Mouse (Mus musculus): Measurements from ENCODE around the gene Pfkm.

The Pfkm gene

GRCm38 (mm10) chr15:98136871-98137270, 44.5 kb downstream of the Pfkm start:
- DNase-seq (ENCODE audit: extremely low spot score, low spot score) = no peak

- no peak for DNase-seq (ENCODE audit: extremely low spot score, low spot score)
Measured at GRCm38 (mm10) chr15:98139763-98140162, 47.4 kb downstream of the Pfkm start.

GRCm38 (mm10) chr15:98140809-98141208, 48.4 kb downstream of the Pfkm start:
- no peak for DNase-seq (ENCODE audit: extremely low spot score, low spot score)

GRCm38 (mm10) chr15:98142515-98142914, 50.1 kb downstream of the Pfkm start:
- DNase-seq (ENCODE audit: extremely low spot score, low spot score) = no peak

DNA sequence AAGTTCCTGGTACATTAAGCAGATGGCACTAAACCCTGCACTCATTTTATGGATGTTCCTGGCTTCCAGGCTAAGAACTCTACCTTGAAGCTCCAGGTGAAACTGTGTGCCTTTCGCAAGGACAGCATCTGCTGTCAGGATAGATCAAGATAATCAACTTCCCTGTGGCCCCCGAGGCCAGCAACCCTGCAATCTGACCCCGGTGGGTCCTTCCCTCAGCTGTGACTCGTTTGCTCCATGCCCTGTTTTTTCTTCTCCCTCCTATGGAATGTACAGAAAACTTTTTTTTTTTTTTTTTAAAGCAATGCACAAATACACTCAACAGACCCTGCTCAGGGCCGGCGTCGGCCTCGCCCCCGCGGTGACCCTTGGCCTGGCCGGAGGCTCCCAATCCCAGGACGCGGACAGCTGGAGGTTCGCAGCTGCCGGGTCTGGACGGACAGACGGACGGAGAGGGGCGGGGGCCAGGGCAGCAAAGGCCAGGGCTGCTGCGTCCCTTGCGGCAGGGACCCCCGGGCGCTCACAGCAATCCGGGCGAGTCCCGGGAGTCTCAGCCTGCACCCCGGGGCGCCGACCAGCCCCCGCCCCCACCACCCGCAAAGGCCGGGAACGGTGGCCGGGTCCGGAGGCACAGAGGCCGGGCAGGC, 52.6 kb downstream of the Pfkm start:
- peak; percentile 59 for DNase-seq (ENCODE audit: extremely low spot score, low spot score)

GRCm38 (mm10) chr15:98145559-98146181, 53.3 kb downstream of the Pfkm start:
- DNase-seq (ENCODE audit: extremely low spot score, low spot score) = peak; percentile 90

- no peak for DNase-seq (ENCODE audit: extremely low spot score, low spot score)
Measured at GRCm38 (mm10) chr15:98148356-98148755, 56.0 kb downstream of the Pfkm start.

- DNase-seq (ENCODE audit: extremely low spot score, low spot score) = no peak
Measured at GRCm38 (mm10) chr15:98149166-98149602, 56.8 kb downstream of the Pfkm start.

- DNase-seq (ENCODE audit: extremely low spot score, low spot score) = no peak
Measured at GRCm38 (mm10) chr15:98152916-98153315, 60.5 kb downstream of the Pfkm start.

- DNase-seq (ENCODE audit: extremely low spot score, low spot score) = peak; percentile 30
Measured at GRCm38 (mm10) chr15:98153625-98154024, 61.2 kb downstream of the Pfkm start.

- DNase-seq (ENCODE audit: extremely low spot score, low spot score) = no peak
Measured at GRCm38 (mm10) chr15:98154146-98154545, 61.8 kb downstream of the Pfkm start.

DNA sequence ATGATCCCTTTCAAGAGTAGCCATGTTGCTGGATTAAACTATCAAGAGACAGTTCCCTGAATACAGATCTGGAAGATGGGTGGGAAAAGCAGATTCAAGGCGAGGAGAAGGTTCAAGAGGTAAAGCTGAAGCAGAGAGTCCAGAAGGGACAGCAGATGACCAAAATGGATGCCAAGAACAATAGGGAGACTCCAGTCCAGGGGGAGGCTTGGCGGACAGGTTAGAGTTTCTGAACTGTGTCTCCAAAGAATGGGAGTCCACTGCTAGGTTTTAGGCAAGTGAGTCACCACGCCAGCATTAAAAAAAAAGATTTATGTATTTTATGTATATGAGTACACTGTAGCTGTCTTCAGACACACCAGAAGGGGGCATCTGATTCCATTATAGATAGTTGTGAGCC, 62.2 kb downstream of the Pfkm start:
- DNase-seq (ENCODE audit: extremely low spot score, low spot score) = no peak

- DNase-seq (ENCODE audit: extremely low spot score, low spot score) = no peak
Measured at GRCm38 (mm10) chr15:98155272-98155671, 62.9 kb downstream of the Pfkm start.

- DNase-seq (ENCODE audit: extremely low spot score, low spot score) = no peak
Measured at GRCm38 (mm10) chr15:98155944-98156343, 63.6 kb downstream of the Pfkm start.

GRCm38 (mm10) chr15:98157253-98157652, 64.9 kb downstream of the Pfkm start:
- DNase-seq (ENCODE audit: extremely low spot score, low spot score) = no peak

DNA sequence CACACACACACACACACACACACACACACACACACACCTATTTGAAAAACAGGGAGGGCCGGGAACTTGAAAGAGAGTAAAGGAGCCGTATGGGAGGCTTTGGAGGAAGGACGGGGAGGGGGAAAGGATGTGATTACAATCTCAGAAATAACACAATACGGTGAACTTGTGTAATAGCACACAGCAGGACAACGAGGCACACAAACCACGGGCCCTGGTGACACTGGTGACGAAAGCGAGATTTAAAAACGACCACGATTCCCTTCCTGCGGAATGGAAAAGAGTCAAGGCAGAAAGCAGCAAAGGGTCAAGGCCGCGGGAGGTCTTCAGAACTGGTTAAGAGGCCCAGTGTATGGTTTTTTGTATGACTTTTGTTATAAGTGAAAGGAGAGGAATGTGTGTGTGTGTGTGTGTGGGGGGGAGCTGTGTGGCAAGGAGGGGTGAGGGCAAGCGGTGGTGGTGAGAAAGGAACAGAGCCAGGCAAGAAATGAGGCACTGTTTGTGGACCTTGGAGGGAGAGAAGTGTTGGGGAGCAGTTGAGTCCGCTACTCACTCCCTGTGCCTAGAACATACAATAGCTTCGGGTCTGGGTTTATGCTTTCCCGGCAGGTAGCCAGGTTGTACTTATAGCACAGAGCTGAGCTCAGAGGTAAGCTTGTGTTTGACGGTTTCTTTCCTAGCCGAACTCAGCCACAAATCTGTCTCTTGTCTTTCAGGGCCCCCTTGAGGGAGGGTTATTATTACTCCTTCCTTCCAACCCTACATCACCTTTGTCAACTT, 68.8 kb downstream of the Pfkm start:
- no peak for DNase-seq (ENCODE audit: extremely low spot score, low spot score)

DNA sequence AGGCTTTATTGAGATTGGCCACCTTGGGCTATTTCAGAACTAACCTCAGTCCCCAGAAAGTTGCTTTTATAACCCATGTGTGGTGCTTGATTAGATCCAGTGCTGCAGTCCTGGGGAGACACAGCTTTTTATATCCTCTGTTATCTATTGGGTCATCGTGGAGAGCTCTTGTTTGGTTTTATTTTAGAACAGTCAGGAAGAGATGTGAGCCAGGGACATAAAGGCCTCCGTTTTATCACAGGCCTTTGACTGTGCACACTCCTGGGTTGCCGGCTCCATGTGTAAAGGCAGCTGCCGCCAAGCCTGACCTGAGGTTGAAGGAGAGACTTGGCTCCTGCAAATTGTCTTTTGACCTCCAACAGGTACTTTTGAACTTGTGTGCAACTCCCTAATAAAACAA, 70.2 kb downstream of the Pfkm start:
- DNase-seq (ENCODE audit: extremely low spot score, low spot score) = no peak

- no peak for DNase-seq (ENCODE audit: extremely low spot score, low spot score)
Measured at GRCm38 (mm10) chr15:98165525-98165924, 73.1 kb downstream of the Pfkm start, which contains the start of gene Asb8. Asb8 (minus strand) TSS chr15:98165625.

DNA sequence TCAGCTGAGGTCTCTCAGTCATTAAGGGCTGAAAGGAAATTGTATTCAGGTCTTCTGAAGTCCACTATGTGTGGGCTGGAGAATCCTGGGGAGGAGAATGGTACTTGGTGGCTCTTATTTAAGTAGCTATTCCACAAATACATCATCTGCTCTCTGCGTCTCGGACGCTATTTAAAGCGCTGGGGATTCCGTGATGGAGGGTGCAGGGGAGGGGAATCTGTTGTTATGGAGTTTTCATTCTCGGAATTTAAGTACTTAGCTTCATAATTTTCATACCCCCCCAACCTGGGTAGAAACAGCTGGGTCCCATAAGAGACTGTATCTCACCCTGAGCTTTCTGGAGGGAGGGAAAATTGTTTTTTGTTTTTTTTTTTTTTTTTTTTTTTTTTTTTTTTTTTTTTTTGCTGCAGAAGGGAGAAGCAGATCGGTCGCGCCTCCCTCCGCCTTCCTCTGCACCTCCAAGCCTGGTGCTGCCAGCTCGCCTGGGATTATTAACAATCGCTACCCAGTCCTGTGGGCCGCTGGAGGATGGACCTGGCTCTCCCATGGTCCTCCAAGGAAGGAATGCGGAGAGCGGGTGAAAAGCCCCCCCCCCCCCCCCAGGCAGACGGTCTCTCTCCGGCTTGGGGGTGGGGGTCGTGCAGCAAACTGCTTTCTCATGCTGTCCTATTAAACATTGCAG, 74.7 kb downstream of the Pfkm start, which contains the start of gene Ccdc184:
Gene Ccdc184 (plus strand): TSS at position 196 of the 682 bp plus-strand sequence.
- DNase-seq (ENCODE audit: extremely low spot score, low spot score) = no peak

- peak; percentile 94 for DNase-seq (ENCODE audit: extremely low spot score, low spot score)
Measured at GRCm38 (mm10) chr15:98167645-98168621, 75.5 kb downstream of the Pfkm start.
